Mouse (Mus musculus): ENCODE measurements at regions not wholly inside any gene's neighbourhood (a gene's known extent, or its start where the extent isn't known, plus 50 kb on each side); places are given as distances from the start of the nearest gene placed in this dataset.

- Histone ChIP-seq H3K9me3 (ENCODE audit: control insufficient read depth) (no peaks in the 10 kb centered on the region), H3K4me3 (ENCODE audit: low read depth, low read length) (no peak overlapping the region), H3K9ac (ENCODE audit: low read depth, low read length) (no peak overlapping the region), H3K4me1 (replicated peaks; ENCODE audit: control insufficient read depth, insufficient read depth, low read length) (no peaks in the 10 kb centered on the region), H3K27ac (ENCODE audit: low read depth, low read length) (no peak overlapping the region), H3K27me3 (replicated peaks; ENCODE audit: control insufficient read depth, insufficient read depth, low read length) (no peaks in the 10 kb centered on the region), H3K4me2 (replicated peaks; ENCODE audit: low read depth) (no peak overlapping the region), H3K36me3 (ENCODE audit: control insufficient read depth, insufficient read depth) (no peaks in the 10 kb centered on the region)
- ATAC-seq, result no peak
- TF ChIP-seq CTCF (IDR thresholded peaks at IDR 0.05; ENCODE audit: low read depth), result no peak
These were observed 214.3 kb upstream of the 1700012A03Rik start for GRCm38 (mm10) chr6:31835795-31836194.

GRCm38 (mm10) chr6:31834503-31834902, 215.5 kb upstream of the 1700012A03Rik start:
- H3K36me3 ChIP-seq (ENCODE audit: control insufficient read depth, insufficient read depth), result no peaks in the 10 kb centered on the region
- ATAC-seq, result no peak
- H3K27ac ChIP-seq (ENCODE audit: low read depth, low read length), result no peak overlapping the region
- no peaks in the 10 kb centered on the region for H3K4me1 ChIP-seq (replicated peaks; ENCODE audit: control insufficient read depth, insufficient read depth, low read length)
- H3K9me3 ChIP-seq (ENCODE audit: control insufficient read depth), result no peaks in the 10 kb centered on the region
- no peaks in the 10 kb centered on the region for H3K27me3 ChIP-seq (replicated peaks; ENCODE audit: control insufficient read depth, insufficient read depth, low read length)
- no peak overlapping the region for H3K4me3 ChIP-seq (ENCODE audit: low read depth, low read length)
- no peak for TF ChIP-seq CTCF (IDR thresholded peaks at IDR 0.05; ENCODE audit: low read depth)
- WGBS, result 15% methylated on average over 3 of the region's 4 CpGs
- no peak overlapping the region for H3K9ac ChIP-seq (ENCODE audit: low read depth, low read length)
- no peak overlapping the region for H3K4me2 ChIP-seq (replicated peaks; ENCODE audit: low read depth)

- H3K27ac ChIP-seq (ENCODE audit: low read depth, low read length), result no peak overlapping the region
- H3K9me3 ChIP-seq (ENCODE audit: control insufficient read depth), result no peaks in the 10 kb centered on the region
- no peak for TF ChIP-seq CTCF (IDR thresholded peaks at IDR 0.05; ENCODE audit: low read depth)
- no peaks in the 10 kb centered on the region for H3K4me1 ChIP-seq (replicated peaks; ENCODE audit: control insufficient read depth, insufficient read depth, low read length)
- H3K27me3 ChIP-seq (replicated peaks; ENCODE audit: control insufficient read depth, insufficient read depth, low read length), result no peaks in the 10 kb centered on the region
- H3K36me3 ChIP-seq (ENCODE audit: control insufficient read depth, insufficient read depth), result no peaks in the 10 kb centered on the region
- H3K4me2 ChIP-seq (replicated peaks; ENCODE audit: low read depth), result no peak overlapping the region
- WGBS, result 56% methylated on average over 11 of the region's 11 CpGs
- no peak overlapping the region for H3K4me3 ChIP-seq (ENCODE audit: low read depth, low read length)
- no peak overlapping the region for H3K9ac ChIP-seq (ENCODE audit: low read depth, low read length)
- no peak for ATAC-seq
These were observed 219.4 kb upstream of the 1700012A03Rik start for GRCm38 (mm10) chr6:31830610-31831009.

GRCm38 (mm10) chr6:31823616-31824015, 226.4 kb upstream of the 1700012A03Rik start:
- Histone ChIP-seq H3K27ac (ENCODE audit: low read depth, low read length) (no peak overlapping the region), H3K4me1 (replicated peaks; ENCODE audit: control insufficient read depth, insufficient read depth, low read length) (no peaks in the 10 kb centered on the region), H3K9me3 (ENCODE audit: control insufficient read depth) (no peaks in the 10 kb centered on the region), H3K9ac (ENCODE audit: low read depth, low read length) (no peak overlapping the region), H3K4me3 (ENCODE audit: low read depth, low read length) (no peak overlapping the region), H3K36me3 (ENCODE audit: control insufficient read depth, insufficient read depth) (no peaks in the 10 kb centered on the region), H3K4me2 (replicated peaks; ENCODE audit: low read depth) (no peak overlapping the region), H3K27me3 (replicated peaks; ENCODE audit: control insufficient read depth, insufficient read depth, low read length) (no peaks in the 10 kb centered on the region)
- WGBS, result 85% methylated on average over 5 of the region's 5 CpGs
- ATAC-seq, result no peak
- TF ChIP-seq CTCF (IDR thresholded peaks at IDR 0.05; ENCODE audit: low read depth), result no peak

- no peaks in the 10 kb centered on the region for H3K9me3 ChIP-seq (ENCODE audit: control insufficient read depth)
- H3K4me2 ChIP-seq (replicated peaks; ENCODE audit: low read depth), result no peak overlapping the region
- H3K36me3 ChIP-seq (ENCODE audit: control insufficient read depth, insufficient read depth), result no peaks in the 10 kb centered on the region
- H3K4me3 ChIP-seq (ENCODE audit: low read depth, low read length), result no peak overlapping the region
- no peaks in the 10 kb centered on the region for H3K4me1 ChIP-seq (replicated peaks; ENCODE audit: control insufficient read depth, insufficient read depth, low read length)
- ATAC-seq, result no peak
- 85% methylated on average over 9 of the region's 9 CpGs for WGBS
- no peak overlapping the region for H3K9ac ChIP-seq (ENCODE audit: low read depth, low read length)
- no peaks in the 10 kb centered on the region for H3K27me3 ChIP-seq (replicated peaks; ENCODE audit: control insufficient read depth, insufficient read depth, low read length)
- no peak for TF ChIP-seq CTCF (IDR thresholded peaks at IDR 0.05; ENCODE audit: low read depth)
- H3K27ac ChIP-seq (ENCODE audit: low read depth, low read length), result no peak overlapping the region
These were observed 227.6 kb upstream of the 1700012A03Rik start for GRCm38 (mm10) chr6:31822186-31823085.

- no peaks in the 10 kb centered on the region for H3K9me3 ChIP-seq (ENCODE audit: control insufficient read depth)
- no peaks in the 10 kb centered on the region for H3K27me3 ChIP-seq (replicated peaks; ENCODE audit: control insufficient read depth, insufficient read depth, low read length)
- H3K4me1 ChIP-seq (replicated peaks; ENCODE audit: control insufficient read depth, insufficient read depth, low read length), result no peaks in the 10 kb centered on the region
- H3K4me2 ChIP-seq (replicated peaks; ENCODE audit: low read depth), result no peak overlapping the region
- no peak overlapping the region for H3K4me3 ChIP-seq (ENCODE audit: low read depth, low read length)
- 59% methylated on average over 7 of the region's 7 CpGs for WGBS
- TF ChIP-seq CTCF (IDR thresholded peaks at IDR 0.05; ENCODE audit: low read depth), result no peak
- no peak overlapping the region for H3K27ac ChIP-seq (ENCODE audit: low read depth, low read length)
- no peak overlapping the region for H3K9ac ChIP-seq (ENCODE audit: low read depth, low read length)
- no peaks in the 10 kb centered on the region for H3K36me3 ChIP-seq (ENCODE audit: control insufficient read depth, insufficient read depth)
- no peak for ATAC-seq
These were observed 228.4 kb upstream of the 1700012A03Rik start for GRCm38 (mm10) chr6:31821621-31822020.

Measured in intestine, postnatal 0 days (tissue).